Mouse (Mus musculus) CH12.LX (cell line): ENCODE measurements around the gene Gcfc2. TPM values are rescaled to one million over a fixed set of nuclear protein-coding genes. Genes with fewer than 3 reads are reported as not detected.
A peak's percentile ranks its signal among the peaks of the same experiment; 100 is the strongest.

Experiments
- DNase-seq: peaks from one replicate; pipeline ENCODE4 v3.0.0-alpha.2; 2013; ENCODE audit errors: extremely low read depth
- H3K27ac ChIP-seq: 2 replicates; pipeline ENCODE4 v1.5.1; 2012; ENCODE audit warnings: low read depth, mild to moderate bottlenecking, control low read depth, moderate library complexity; ENCODE audit not compliant: insufficient read depth
- H3K27me3 ChIP-seq: replicated peaks from 2 replicates; pipeline ENCODE3; 2012; ENCODE audit warnings: inconsistent platforms
- H3K36me3 ChIP-seq, 2 experiments: replicated peaks in 1 of 2; 2 replicates each; pipeline versions ENCODE3 to v1.6.1; 2012; ENCODE audit warnings: inconsistent platforms in 1 of 2, low read length in 1 of 2, mild to moderate bottlenecking in 1 of 2, mixed read lengths in 1 of 2, moderate library complexity in 1 of 2; ENCODE audit not compliant: control insufficient read depth in 1 of 2, insufficient read depth in 1 of 2
- H3K4me1 ChIP-seq, 2 experiments: 2 replicates each; pipeline ENCODE4 v1.6.1; 2012; ENCODE audit warnings: inconsistent platforms in 1 of 2, moderate library complexity in 1 of 2; ENCODE audit not compliant: insufficient read depth in 2 of 2, control insufficient read depth in 1 of 2
- H3K4me2 ChIP-seq: 2 replicates; pipeline ENCODE4 v1.6.1; 2012; ENCODE audit warnings: low read depth, mild to moderate bottlenecking, control low read depth; ENCODE audit not compliant: poor library complexity, insufficient read depth, severe bottlenecking
- H3K4me3 ChIP-seq, 3 experiments: fragments of 150-350 bp in 1 of 3; sonication (generic) in 1 of 3; replicated peaks in 1 of 3; 2 replicates each; pipeline versions ENCODE3 to v1.5.1; 2011 to 2012; ENCODE audit warnings: low read depth in 2 of 3, low read length in 2 of 3, mild to moderate bottlenecking in 2 of 3, moderate library complexity in 2 of 3, control low read depth in 1 of 3, improper control_type of control experiment in 1 of 3, inconsistent platforms in 1 of 3, mixed read lengths in 1 of 3; ENCODE audit not compliant: poor library complexity in 1 of 3
- H3K79me2 ChIP-seq: replicated peaks from 2 replicates; pipeline ENCODE4 v1.6.1; 2012; ENCODE audit warnings: mild to moderate bottlenecking, moderate library complexity; ENCODE audit not compliant: control insufficient read depth, poor library complexity, insufficient read depth, severe bottlenecking; ENCODE audit errors: extremely low read depth
- H3K9ac ChIP-seq: 2 replicates; pipeline ENCODE4 v1.6.1; 2012; ENCODE audit warnings: low read depth, mild to moderate bottlenecking, control low read depth, moderate library complexity; ENCODE audit not compliant: insufficient read depth
- H3K9me3 ChIP-seq: replicated peaks from 2 replicates; pipeline ENCODE3; 2012; ENCODE audit warnings: low read length, inconsistent platforms, mixed read lengths
- BHLHE40 ChIP-seq: IDR thresholded peaks from 2 replicates; pipeline ENCODE4 v1.6.1; 2011; ENCODE audit warnings: mild to moderate bottlenecking, low read depth, low read length, improper control_type of control experiment
- CHD2 ChIP-seq: IDR thresholded peaks from 2 replicates; pipeline ENCODE4 v1.6.1; 2011; ENCODE audit warnings: low read length, improper control_type of control experiment
- CTCF ChIP-seq, 2 experiments: IDR thresholded peaks in 1 of 2; conservative IDR thresholded peaks in 1 of 2; 2 replicates each; pipeline ENCODE4 v1.5.1; 2011 to 2012; ENCODE audit warnings: low read depth in 2 of 2, low read length in 2 of 2, improper control_type of control experiment in 1 of 2, inconsistent platforms in 1 of 2, mild to moderate bottlenecking in 1 of 2, moderate library complexity in 1 of 2
- ELF1 ChIP-seq: IDR thresholded peaks from 2 replicates; pipeline ENCODE4 v1.6.1; 2014; ENCODE audit warnings: low read depth, mild to moderate bottlenecking, inconsistent platforms, low read length, improper control_type of control experiment
- GABPA ChIP-seq: IDR thresholded peaks from 2 replicates; pipeline ENCODE4 v1.6.1; 2012; ENCODE audit warnings: low read depth, low read length, improper control_type of control experiment, inconsistent platforms; ENCODE audit not compliant: insufficient replicate concordance
- HCFC1 ChIP-seq: IDR thresholded peaks from 2 replicates; pipeline ENCODE4 v1.6.1; 2012; ENCODE audit warnings: low read depth, mild to moderate bottlenecking, inconsistent platforms, low read length, improper control_type of control experiment
- KAT2A ChIP-seq: IDR thresholded peaks from 2 replicates; pipeline ENCODE4 v1.6.1; 2012; ENCODE audit warnings: low read length, improper control_type of control experiment, inconsistent platforms; ENCODE audit not compliant: insufficient replicate concordance
- MAZ ChIP-seq: IDR thresholded peaks from 2 replicates; pipeline ENCODE4 v1.6.1; 2012; ENCODE audit warnings: low read depth, mild to moderate bottlenecking, inconsistent platforms, low read length, improper control_type of control experiment, moderate library complexity
- MEF2A ChIP-seq: IDR thresholded peaks from 2 replicates; pipeline ENCODE4 v1.6.1; 2014; ENCODE audit warnings: low read depth, mild to moderate bottlenecking, inconsistent platforms, low read length, improper control_type of control experiment, borderline replicate concordance
- PAX5 ChIP-seq: IDR thresholded peaks from 2 replicates; pipeline ENCODE4 v1.6.1; 2012; ENCODE audit warnings: low read length, inconsistent platforms, mixed read lengths
- POLR2A ChIP-seq: IDR thresholded peaks from 2 replicates; pipeline ENCODE4 v1.6.1; 2011; ENCODE audit warnings: low read depth, mild to moderate bottlenecking, improper control_type of control experiment, low read length
- POLR2AphosphoS2 ChIP-seq: IDR thresholded peaks from 2 replicates; pipeline ENCODE4 v1.6.1; 2011; ENCODE audit warnings: low read depth, low read length, improper control_type of control experiment
- RAD21 ChIP-seq: IDR thresholded peaks from 2 replicates; pipeline ENCODE4 v1.6.1; 2011; ENCODE audit warnings: low read depth, mild to moderate bottlenecking, low read length, improper control_type of control experiment, moderate library complexity
- RCOR1 ChIP-seq: conservative IDR thresholded peaks from 2 replicates; pipeline ENCODE4 v1.6.1; 2012; ENCODE audit warnings: low read depth, mild to moderate bottlenecking, inconsistent platforms, low read length, improper control_type of control experiment
- SIN3A ChIP-seq: IDR thresholded peaks from 2 replicates; pipeline ENCODE4 v1.6.1; 2012; ENCODE audit warnings: low read length, improper control_type of control experiment, inconsistent platforms
- SMC3 ChIP-seq: IDR thresholded peaks from 2 replicates; pipeline ENCODE4 v1.6.1; 2011; ENCODE audit warnings: low read depth, low read length, improper control_type of control experiment
- USF1 ChIP-seq: IDR thresholded peaks from 2 replicates; pipeline ENCODE4 v1.6.1; 2014; ENCODE audit warnings: low read depth, mild to moderate bottlenecking, inconsistent platforms, low read length, improper control_type of control experiment
- ZNF384 ChIP-seq: IDR thresholded peaks from 2 replicates; pipeline ENCODE4 v1.6.1; 2012; ENCODE audit warnings: low read depth, low read length, improper control_type of control experiment, inconsistent platforms
- dilution Hi-C: fragments of 300-500 bp; cut with MboI; formaldehyde crosslinking; loops from 2 replicates; pipeline ENCODE4 v1.14.3; 2020; ENCODE audit warnings: low sequenced_read_pairs; ENCODE audit not compliant: extremely low pct_unique_long_range_greater_than_20kb, extremely low pct_ligation_motif_present
- in situ Hi-C: fragments of 300-500 bp; cut with MboI; formaldehyde crosslinking; loops from 3 replicates; pipeline ENCODE4 v1.14.3; 2019; ENCODE audit warnings: low sequenced_read_pairs, low pct_ligation_motif_present, low pct_unique_long_range_greater_than_20kb, mixed read lengths
- polyA plus RNA-seq: library from polyadenylated mRNA; unstranded; fragments of >175 nt; gene quantifications from 2 replicates; pipeline ENCODE4 v1.2.1, GENCODE M21; 2012; ENCODE audit warnings: low read depth; ENCODE audit not compliant: insufficient read length
- total RNA-seq, 2 experiments: library from RNA; depleted of rRNA; stranded (reverse); fragments of 300-350 nt in 1 of 2; fragments of >200 nt in 1 of 2; gene quantifications; 2 replicates each; pipeline ENCODE4 v1.2.3; 2012 to 2014

Gcfc2 gene
- total and polyA plus RNA-seq, 3 experiments, result 11.3 to 15.4 (median 14.6) TPM

DNA sequence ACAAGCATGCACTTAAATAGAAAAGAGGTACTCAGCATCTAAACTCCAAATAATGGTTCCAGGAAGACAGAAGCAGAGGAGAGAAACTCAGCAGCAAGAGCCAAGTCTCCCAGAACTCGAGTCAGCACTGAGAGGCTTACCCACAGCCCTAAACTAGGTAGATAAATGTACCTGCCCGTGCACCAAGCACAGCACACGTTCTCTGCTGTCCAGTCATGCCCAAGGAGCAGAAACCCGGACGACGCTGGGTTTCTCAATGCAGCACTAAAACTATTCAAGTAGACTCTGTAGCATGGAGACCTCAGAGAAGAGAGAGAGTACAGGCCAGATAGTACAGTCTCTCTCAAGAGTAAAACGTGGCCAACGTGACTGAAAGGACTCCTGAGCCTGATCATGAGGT, 36.4 kb downstream of the Gcfc2 start:
- H3K79me2 ChIP-seq, result peaks cover 6% of the 10 kb centered on the region
- DNase-seq, result no peak
- H3K4me3 ChIP-seq, result no peak overlapping the region
- dilution Hi-C loops (no loop called here), in situ Hi-C loops (loop anchor here (25.0 kb wide), 1 partner anchor 752 kb away; the partner anchor contains the start of gene Pole4)
- H3K36me3 ChIP-seq, result peaks cover 62 to 89% of the 10 kb centered on the region in 2 experiments
- H3K4me2 ChIP-seq, result no peak overlapping the region
- TF ChIP-seq ELF1 (no peak), CTCF (conservative IDR thresholded peaks at IDR 0.05 in 1 of 2, IDR thresholded peaks at IDR 0.05 in 1 of 2; ENCODE audit: low read depth in 2 of 2, low read length in 2 of 2) (no peak), RAD21 (no peak), GABPA (no peak), MEF2A (no peak), POLR2A (no peak), MAZ (no peak), SIN3A (no peak), POLR2AphosphoS2 (no peak), BHLHE40 (no peak), KAT2A (no peak), HCFC1 (no peak), USF1 (no peak), CHD2 (no peak), ZNF384 (no peak), PAX5 (no peak), SMC3 (no peak), RCOR1 (no peak)
- H3K27me3 ChIP-seq, result no peaks in the 10 kb centered on the region
- H3K4me1 ChIP-seq, result peaks cover 4 to 20% of the 10 kb centered on the region in 2 experiments; a peak in 2 of 4 replicates
- H3K9me3 ChIP-seq, result no peaks in the 10 kb centered on the region
- no peak overlapping the region for H3K9ac ChIP-seq
- no peak overlapping the region for H3K27ac ChIP-seq

DNA sequence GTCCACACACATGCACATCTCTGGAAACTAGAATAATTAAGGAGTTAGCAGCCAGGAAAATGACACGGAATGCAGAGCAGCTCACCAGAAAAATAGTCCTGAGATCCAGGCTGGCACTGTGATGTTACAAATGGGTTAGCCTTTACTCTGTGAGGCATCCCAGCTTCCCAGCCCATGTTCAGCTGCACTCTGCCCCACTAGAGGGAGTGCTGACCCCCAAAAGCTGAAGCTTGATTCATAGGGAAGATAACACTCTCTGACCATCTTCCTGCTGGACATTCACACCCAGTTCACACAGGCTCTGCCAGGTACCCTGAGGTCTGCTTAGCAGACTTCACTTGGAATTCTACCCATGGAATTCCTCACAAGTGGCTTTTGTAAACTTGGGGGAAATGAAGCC, 36.8 kb downstream of the Gcfc2 start:
- Histone ChIP-seq H3K4me2 (no peak overlapping the region), H3K9ac (no peak overlapping the region), H3K9me3 (no peaks in the 10 kb centered on the region), H3K4me3 (no peak overlapping the region), H3K27me3 (no peaks in the 10 kb centered on the region), H3K27ac (no peak overlapping the region), H3K36me3 (peaks cover 62 to 85% of the 10 kb centered on the region in 2 experiments), H3K4me1 (peaks cover 4 to 20% of the 10 kb centered on the region in 2 experiments; a peak in 2 of 4 replicates), H3K79me2 (peaks cover 10% of the 10 kb centered on the region)
- TF ChIP-seq ELF1 (no peak), CTCF (conservative IDR thresholded peaks at IDR 0.05 in 1 of 2, IDR thresholded peaks at IDR 0.05 in 1 of 2; ENCODE audit: low read depth in 2 of 2, low read length in 2 of 2) (peak in 1 of 2 experiments; percentile 28; a peak in 2 of 4 replicates)
- in situ Hi-C loops (loop anchor here (25.0 kb wide), 1 partner anchor 752 kb away; the partner anchor contains the start of gene Pole4), dilution Hi-C loops (no loop called here)
- no peak for DNase-seq
